Mouse (Mus musculus): ENCODE measurements around the gene Creb3l2.

- TF ChIP-seq POLR2A (IDR thresholded peaks at IDR 0.05; ENCODE audit: borderline replicate concordance, low read depth, low read length) = no peak
- TF ChIP-seq CTCF (IDR thresholded peaks at IDR 0.05; ENCODE audit: low read depth, low read length) = no peak
Measured at GRCm38 (mm10) chr6:37377836-37378580, 63.9 kb downstream of the Creb3l2 start.
